Mouse (Mus musculus) liver, adult 2 months (tissue): Measurements from ENCODE around the gene Scaf1.

Source experiments
- CTCF ChIP-seq: fragments of 200-500 bp; IDR thresholded peaks from 2 replicates; pipeline ENCODE4 v1.5.1; 2011; ENCODE audit warnings: low read depth, low read length, control low read depth
- POLR2A ChIP-seq: fragments of 200-500 bp; IDR thresholded peaks from 2 replicates; pipeline ENCODE4 v1.6.1; 2011; ENCODE audit warnings: low read length, control low read depth; ENCODE audit not compliant: insufficient read depth; ENCODE audit errors: extremely low read depth

DNA sequence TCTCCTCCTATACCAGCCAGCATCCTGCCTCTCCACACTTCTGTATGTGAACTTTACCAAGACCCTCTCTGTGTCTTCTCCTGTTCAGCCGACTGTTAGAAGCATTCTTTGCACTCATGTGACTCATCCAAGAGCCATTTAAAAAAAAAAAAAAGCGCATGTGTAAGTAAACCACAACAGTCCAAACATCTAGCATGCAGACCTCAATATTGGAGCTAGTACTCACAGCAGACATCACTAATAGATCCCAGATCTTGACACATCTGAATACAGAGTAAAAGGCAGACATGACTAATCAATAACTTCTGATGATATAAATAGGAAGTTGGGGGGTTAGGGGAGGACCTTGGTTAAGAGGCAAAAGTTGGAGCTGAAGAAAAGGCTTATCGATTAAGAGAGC is 19.5 kb upstream of the Scaf1 start:
- TF ChIP-seq POLR2A, result no peak
- TF ChIP-seq CTCF, result no peak
